Mouse (Mus musculus): Measurements from ENCODE around the gene Lrrc1. TPM values are rescaled to one million over a fixed set of nuclear protein-coding genes. Genes with fewer than 3 reads are reported as not detected.

The Lrrc1 gene
- polyA plus RNA-seq, 1 experiment from 2014 or later, result 18.9 TPM

DNA sequence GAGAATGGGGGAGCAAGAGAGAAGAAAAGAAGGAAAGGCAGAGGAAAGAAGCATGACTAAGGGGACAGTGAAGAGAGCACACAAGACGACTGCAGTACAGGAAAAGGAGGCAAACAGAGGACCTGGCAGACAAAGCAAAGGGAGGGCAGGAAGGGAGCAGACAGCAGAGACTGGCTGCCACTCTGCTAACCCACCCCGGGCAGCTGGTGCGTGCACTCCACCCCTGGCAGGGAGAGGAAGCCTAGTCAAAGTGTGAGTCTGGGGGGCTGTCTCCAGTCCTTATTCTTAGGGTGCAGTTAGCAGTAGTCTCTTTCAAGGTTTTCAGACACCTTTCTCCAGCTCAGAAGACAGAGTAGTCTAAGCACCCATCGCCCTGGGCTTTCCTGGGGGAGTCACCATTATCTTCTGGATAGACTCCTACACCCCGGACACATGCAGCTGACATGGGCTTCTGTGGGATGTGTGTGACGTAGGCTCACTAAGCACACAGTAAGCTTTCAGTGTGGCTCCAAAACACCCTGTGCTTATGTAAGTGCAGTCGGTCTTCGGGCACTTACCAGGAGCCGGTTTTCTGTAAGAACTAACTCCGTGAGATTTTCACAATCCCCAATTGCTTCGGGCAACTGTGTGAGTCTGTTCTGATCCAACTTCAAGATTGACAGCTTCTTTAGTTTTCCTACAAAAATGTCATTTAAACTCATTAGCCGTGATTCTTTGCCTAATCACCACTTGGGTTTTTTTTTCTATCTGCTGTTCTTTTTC lies 92.4 kb downstream of the Lrrc1 start:
- Histone ChIP-seq H3K27me3 (ENCODE audit: control insufficient read depth, insufficient read depth, low read length) (no peaks in the 10 kb centered on the region), H3K9me3 (ENCODE audit: control insufficient read depth, low read length) (no peaks in the 10 kb centered on the region), H3K36me3 (ENCODE audit: control insufficient read depth, insufficient read depth, low read length) (peaks cover 83% of the 10 kb centered on the region), H3K4me1 (ENCODE audit: control insufficient read depth in 2 of 2, insufficient read depth in 2 of 2, low read length in 2 of 2) (no peaks in the 10 kb centered on the region; a peak in 1 of 4 replicates), H3K27ac (replicated peaks in 1 of 2; ENCODE audit: control insufficient read depth in 1 of 2, insufficient read depth in 1 of 2, low read depth in 2 of 2, low read length in 2 of 2) (no peak overlapping the region), H3K9ac (ENCODE audit: low read length) (no peak overlapping the region), H3K4me3 (ENCODE audit: control insufficient read depth in 1 of 2, insufficient read depth in 1 of 2, low read depth in 1 of 2, low read length in 2 of 2) (no peak overlapping the region), H3K4me2 (ENCODE audit: low read length) (no peak overlapping the region)
- ATAC-seq (ENCODE audit: insufficient number of reproducible peaks, insufficient read depth, low FRiP score, low read depth), result no peak; the same call in 1 of the 2 replicates
- 71% methylated on average over 12 of the region's 12 CpGs for WGBS

DNA sequence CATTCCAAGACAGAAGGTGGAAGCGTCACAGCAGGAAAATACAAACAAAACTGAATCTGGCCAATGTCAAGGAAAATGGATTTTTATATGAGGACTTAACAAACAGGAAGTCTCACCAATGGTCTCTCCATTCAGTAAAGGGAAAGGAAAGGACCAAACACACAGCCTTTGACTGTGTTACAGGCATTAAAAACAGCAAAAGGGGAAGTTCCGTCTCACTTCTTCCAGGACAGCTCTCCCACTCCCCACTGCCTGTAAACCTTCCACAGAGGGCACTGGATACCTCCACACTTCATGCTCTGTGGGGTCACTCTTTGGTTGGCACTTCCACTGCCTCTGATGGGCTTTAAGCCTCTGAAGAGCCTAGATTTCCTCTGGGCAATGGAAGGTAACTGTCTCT lies 94.2 kb downstream of the Lrrc1 start:
- peaks cover 65% of the 10 kb centered on the region for H3K36me3 ChIP-seq (ENCODE audit: control insufficient read depth, insufficient read depth, low read length)
- no peak overlapping the region for H3K4me2 ChIP-seq (ENCODE audit: low read length)
- H3K27ac ChIP-seq (replicated peaks in 1 of 2; ENCODE audit: control insufficient read depth in 1 of 2, insufficient read depth in 1 of 2, low read depth in 2 of 2, low read length in 2 of 2), result no peak overlapping the region
- no peak overlapping the region for H3K9ac ChIP-seq (ENCODE audit: low read length)
- no peaks in the 10 kb centered on the region for H3K27me3 ChIP-seq (ENCODE audit: control insufficient read depth, insufficient read depth, low read length)
- H3K9me3 ChIP-seq (ENCODE audit: control insufficient read depth, low read length), result no peaks in the 10 kb centered on the region
- ATAC-seq (ENCODE audit: insufficient number of reproducible peaks, insufficient read depth, low FRiP score, low read depth), result no peak
- H3K4me1 ChIP-seq (ENCODE audit: control insufficient read depth in 2 of 2, insufficient read depth in 2 of 2, low read length in 2 of 2), result peaks cover 0 to 2% of the 10 kb centered on the region in 2 experiments; a peak in 1 of 4 replicates
- 80% methylated on average over 2 of the region's 2 CpGs for WGBS
- H3K4me3 ChIP-seq (ENCODE audit: control insufficient read depth in 1 of 2, insufficient read depth in 1 of 2, low read depth in 1 of 2, low read length in 2 of 2), result no peak overlapping the region

GRCm38 (mm10) chr9:77444876-77445275 lies 99.8 kb downstream of the Lrrc1 start:
- peaks cover 37% of the 10 kb centered on the region for H3K36me3 ChIP-seq (ENCODE audit: control insufficient read depth, insufficient read depth, low read length)
- no peak overlapping the region for H3K9ac ChIP-seq (ENCODE audit: low read length)
- H3K4me3 ChIP-seq (ENCODE audit: control insufficient read depth in 1 of 2, insufficient read depth in 1 of 2, low read depth in 1 of 2, low read length in 2 of 2), result no peak overlapping the region
- H3K27me3 ChIP-seq (ENCODE audit: control insufficient read depth, insufficient read depth, low read length), result no peaks in the 10 kb centered on the region
- WGBS, result 81% methylated on average over 4 of the region's 4 CpGs
- H3K4me1 ChIP-seq (ENCODE audit: control insufficient read depth in 2 of 2, insufficient read depth in 2 of 2, low read length in 2 of 2), result peaks cover 0 to 9% of the 10 kb centered on the region in 2 experiments; a peak in 2 of 4 replicates
- H3K27ac ChIP-seq (replicated peaks in 1 of 2; ENCODE audit: control insufficient read depth in 1 of 2, insufficient read depth in 1 of 2, low read depth in 2 of 2, low read length in 2 of 2), result no peak overlapping the region
- H3K9me3 ChIP-seq (ENCODE audit: control insufficient read depth, low read length), result no peaks in the 10 kb centered on the region
- ATAC-seq (ENCODE audit: insufficient number of reproducible peaks, insufficient read depth, low FRiP score, low read depth), result no peak
- no peak overlapping the region for H3K4me2 ChIP-seq (ENCODE audit: low read length)

- ATAC-seq (ENCODE audit: insufficient number of reproducible peaks, insufficient read depth, low FRiP score, low read depth), result no peak
- Histone ChIP-seq H3K9me3 (ENCODE audit: control insufficient read depth, low read length) (no peaks in the 10 kb centered on the region), H3K9ac (ENCODE audit: low read length) (peak overlapping the region; percentile 64), H3K4me2 (ENCODE audit: low read length) (peak overlapping the region; percentile 50), H3K4me3 (ENCODE audit: control insufficient read depth in 1 of 2, insufficient read depth in 1 of 2, low read depth in 1 of 2, low read length in 2 of 2) (peak overlapping the region in 1 of 2 experiments; percentile 3; a peak in 1 of 4 replicates), H3K27me3 (ENCODE audit: control insufficient read depth, insufficient read depth, low read length) (no peaks in the 10 kb centered on the region), H3K4me1 (ENCODE audit: control insufficient read depth in 2 of 2, insufficient read depth in 2 of 2, low read length in 2 of 2) (peaks cover 8 to 16% of the 10 kb centered on the region in 2 experiments), H3K36me3 (ENCODE audit: control insufficient read depth, insufficient read depth, low read length) (peaks cover 28% of the 10 kb centered on the region), H3K27ac (replicated peaks in 1 of 2; ENCODE audit: control insufficient read depth in 1 of 2, insufficient read depth in 1 of 2, low read depth in 2 of 2, low read length in 2 of 2) (peak overlapping the region; percentile 97 to 98)
- WGBS, result 48% methylated on average over 6 of the region's 6 CpGs
Measured at GRCm38 (mm10) chr9:77439371-77439770, 105.3 kb downstream of the Lrrc1 start.

DNA sequence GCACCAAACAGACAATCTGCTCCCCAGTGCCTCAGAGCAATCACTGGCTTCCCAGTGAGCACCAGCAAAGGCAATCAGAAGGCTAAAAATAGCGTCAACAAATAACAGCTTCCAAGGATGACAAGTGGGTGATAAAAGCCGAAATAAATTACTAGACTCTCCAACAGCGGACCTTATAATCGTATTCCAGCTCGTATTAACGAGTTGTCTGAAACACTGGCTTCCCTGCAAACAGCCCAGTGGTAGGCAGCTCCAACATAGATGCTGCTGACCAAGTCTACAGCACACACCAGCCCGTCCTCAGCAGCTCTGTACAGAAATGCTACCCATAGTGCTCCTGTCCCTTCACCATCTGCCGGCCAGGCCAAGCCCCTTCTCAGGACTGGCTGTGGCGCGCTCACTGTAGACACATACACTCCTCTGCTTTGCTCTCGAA lies 105.8 kb downstream of the Lrrc1 start:
- H3K4me1 ChIP-seq (ENCODE audit: control insufficient read depth in 2 of 2, insufficient read depth in 2 of 2, low read length in 2 of 2), result peaks cover 8 to 16% of the 10 kb centered on the region in 2 experiments
- 33% methylated on average over 11 of the region's 11 CpGs for WGBS
- ATAC-seq (ENCODE audit: insufficient number of reproducible peaks, insufficient read depth, low FRiP score, low read depth), result peak; percentile 88
- H3K27ac ChIP-seq (replicated peaks in 1 of 2; ENCODE audit: control insufficient read depth in 1 of 2, insufficient read depth in 1 of 2, low read depth in 2 of 2, low read length in 2 of 2), result peak overlapping the region; percentile 97 to 98
- no peaks in the 10 kb centered on the region for H3K9me3 ChIP-seq (ENCODE audit: control insufficient read depth, low read length)
- H3K27me3 ChIP-seq (ENCODE audit: control insufficient read depth, insufficient read depth, low read length), result no peaks in the 10 kb centered on the region
- H3K4me2 ChIP-seq (ENCODE audit: low read length), result peak overlapping the region; percentile 50
- H3K36me3 ChIP-seq (ENCODE audit: control insufficient read depth, insufficient read depth, low read length), result peaks cover 32% of the 10 kb centered on the region
- peak overlapping the region in 1 of 2 experiments; percentile 3; a peak in 1 of 4 replicates for H3K4me3 ChIP-seq (ENCODE audit: control insufficient read depth in 1 of 2, insufficient read depth in 1 of 2, low read depth in 1 of 2, low read length in 2 of 2)
- peak overlapping the region; percentile 64 for H3K9ac ChIP-seq (ENCODE audit: low read length)

GRCm38 (mm10) chr9:77437131-77437530 lies 107.5 kb downstream of the Lrrc1 start:
- H3K4me3 ChIP-seq (ENCODE audit: control insufficient read depth in 1 of 2, insufficient read depth in 1 of 2, low read depth in 1 of 2, low read length in 2 of 2), result no peak overlapping the region
- peaks cover 41% of the 10 kb centered on the region for H3K36me3 ChIP-seq (ENCODE audit: control insufficient read depth, insufficient read depth, low read length)
- no peak overlapping the region for H3K9ac ChIP-seq (ENCODE audit: low read length)
- ATAC-seq (ENCODE audit: insufficient number of reproducible peaks, insufficient read depth, low FRiP score, low read depth), result no peak
- peaks cover 8 to 16% of the 10 kb centered on the region in 2 experiments for H3K4me1 ChIP-seq (ENCODE audit: control insufficient read depth in 2 of 2, insufficient read depth in 2 of 2, low read length in 2 of 2)
- H3K4me2 ChIP-seq (ENCODE audit: low read length), result no peak overlapping the region
- no peaks in the 10 kb centered on the region for H3K9me3 ChIP-seq (ENCODE audit: control insufficient read depth, low read length)
- 91% methylated on average over 6 of the region's 6 CpGs for WGBS
- H3K27ac ChIP-seq (replicated peaks in 1 of 2; ENCODE audit: control insufficient read depth in 1 of 2, insufficient read depth in 1 of 2, low read depth in 2 of 2, low read length in 2 of 2), result no peak overlapping the region
- no peaks in the 10 kb centered on the region for H3K27me3 ChIP-seq (ENCODE audit: control insufficient read depth, insufficient read depth, low read length)

DNA sequence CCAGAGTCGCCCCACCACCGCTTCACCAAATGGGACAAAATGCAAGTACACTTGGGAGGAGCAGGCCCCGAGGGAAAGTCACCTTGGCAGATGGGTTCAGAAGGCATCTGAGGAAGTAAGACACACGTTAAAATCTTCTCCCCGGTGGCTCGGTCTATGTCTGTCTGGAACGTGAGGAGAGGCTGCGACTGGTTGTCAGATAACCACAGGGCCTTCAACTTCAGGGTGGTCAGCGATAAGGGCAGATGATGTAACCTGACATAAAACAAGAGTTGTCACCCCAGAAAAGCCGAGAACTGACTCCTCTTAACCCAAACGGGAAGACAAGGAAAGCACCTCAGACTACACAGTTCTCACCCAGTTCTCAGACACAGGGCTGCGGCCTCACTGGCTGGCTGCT lies 109.7 kb downstream of the Lrrc1 start:
- peaks cover 11 to 16% of the 10 kb centered on the region in 2 experiments for H3K4me1 ChIP-seq (ENCODE audit: control insufficient read depth in 2 of 2, insufficient read depth in 2 of 2, low read length in 2 of 2)
- 38% methylated on average over 12 of the region's 12 CpGs for whole genome bisulfite sequencing
- peaks cover 38% of the 10 kb centered on the region for H3K36me3 ChIP-seq (ENCODE audit: control insufficient read depth, insufficient read depth, low read length)
- no peaks in the 10 kb centered on the region for H3K27me3 ChIP-seq (ENCODE audit: control insufficient read depth, insufficient read depth, low read length)
- ATAC-seq (ENCODE audit: insufficient number of reproducible peaks, insufficient read depth, low FRiP score, low read depth), result no peak
- H3K4me2 ChIP-seq (ENCODE audit: low read length), result no peak overlapping the region
- H3K9ac ChIP-seq (ENCODE audit: low read length), result no peak overlapping the region
- no peak overlapping the region for H3K27ac ChIP-seq (replicated peaks in 1 of 2; ENCODE audit: control insufficient read depth in 1 of 2, insufficient read depth in 1 of 2, low read depth in 2 of 2, low read length in 2 of 2)
- no peak overlapping the region for H3K4me3 ChIP-seq (ENCODE audit: control insufficient read depth in 1 of 2, insufficient read depth in 1 of 2, low read depth in 1 of 2, low read length in 2 of 2)
- H3K9me3 ChIP-seq (ENCODE audit: control insufficient read depth, low read length), result no peaks in the 10 kb centered on the region

Data from heart, embryonic 14.5 days (tissue).